7 mouse cellular contexts compared by ENCODE assay signal in genomic region chr7:80680218-80680847, GRCm38 (mm10). TPM values are rescaled to one million over a fixed set of nuclear protein-coding genes. Genes with fewer than 3 reads are reported as not detected.
DNase-seq lines count a peak whose midpoint lies in the region; ATAC-seq and TF ChIP-seq lines count a peak whose summit lies in the region.

No protein-coding gene starts in this region.

- peak; percentile 20 for DNase-seq in kidney, postnatal 10 days
- DNase-seq in kidney, adult 8-10 months: no peak
- DNase-seq in embryo, embryonic 9.5 days (ENCODE audit: extremely low spot score): peak; percentile 48
- DNase-seq in limb, embryonic 14.5 days (ENCODE audit: low spot score): no peak
- peak; percentile 84 for DNase-seq in thymus, postnatal 0 days (ENCODE audit: low spot score)
- no peak for DNase-seq in cerebellum, adult 9-11 months
- no peak for DNase-seq in spleen, adult 12 weeks (ENCODE audit: low spot score)

- no peak overlapping the region for H3K27ac ChIP-seq in limb, embryonic 14.5 days (replicated peaks; ENCODE audit: low read depth, low read length)

- H3K9me3 ChIP-seq in limb, embryonic 14.5 days (ENCODE audit: control insufficient read depth, low read length): no peaks in the 10 kb centered on the region

- TF ChIP-seq POLR2A in limb, embryonic 14.5 days (IDR thresholded peaks at IDR 0.05; ENCODE audit: borderline replicate concordance, extremely low read depth, insufficient read depth, insufficient read length): no peak

- ATAC-seq in limb, embryonic 14.5 days (ENCODE audit: low FRiP score, low read depth): no peak; the same call in 1 of the 2 replicates

- H3K4me1 ChIP-seq in limb, embryonic 14.5 days (ENCODE audit: control insufficient read depth, insufficient read depth, low read length): peaks cover 9% of the 10 kb centered on the region

- no peak overlapping the region for H3K4me3 ChIP-seq in limb, embryonic 14.5 days (replicated peaks; ENCODE audit: low read length)

- 0 out of 2 replicates have a peak overlapping the region, but pooled peaks have one; percentile 32 for H3K9ac ChIP-seq in limb, embryonic 14.5 days (ENCODE audit: low read depth, low read length, severe bottlenecking)

- H3K4me2 ChIP-seq in limb, embryonic 14.5 days (replicated peaks; ENCODE audit: low read depth, low read length, severe bottlenecking): 0 out of 2 replicates have a peak overlapping the region, but pooled peaks have one; percentile 5

- H3K36me3 ChIP-seq in limb, embryonic 14.5 days (ENCODE audit: control insufficient read depth, insufficient read depth, low read length): peaks cover 4% of the 10 kb centered on the region; the same call in 1 of the 2 replicates

- 19% methylated on average over 12 of the region's 12 CpGs for WGBS in limb, embryonic 14.5 days

- H3K27me3 ChIP-seq in limb, embryonic 14.5 days (ENCODE audit: control insufficient read depth, insufficient read depth, low read length): no peaks in the 10 kb centered on the region

RNA-seq across cellular contexts. Expression of gene Crtc3, which starts 8.3 kb away (rescaled TPM):
- polyA plus RNA-seq in limb, embryonic 14.5 days (2012; rRNA removed): 18.6 and 24.4 TPM in 2 replicates
- 26.4 and 29.9 TPM in 2 replicates for polyA plus RNA-seq in limb, embryonic 14.5 days (2014; fragmentation: Nextera tagmentation; extraction: Ambion mirVana)
- polyA plus RNA-seq in thymus, postnatal 0 days (2015; fragmentation: Nextera tagmentation; extraction: Ambion mirVana): 18.8 and 19.0 TPM in 2 replicates

Comparison
In these comparisons a context has a peak if more than half of its experiments do, and no peak if none do; other contexts are left out.
1. DNase-seq: peak in kidney, postnatal 10 days (single experiment), embryo, embryonic 9.5 days (single experiment) and thymus, postnatal 0 days (single experiment); none in kidney, adult 8-10 months (0 of 2), limb, embryonic 14.5 days (single experiment), cerebellum, adult 9-11 months (single experiment) and spleen, adult 12 weeks (single experiment).